Mouse (Mus musculus) spleen, adult 2 months (tissue): ENCODE measurements around the gene Mettl24.

Source experiments
- CTCF ChIP-seq: fragments of 200-500 bp; IDR thresholded peaks from 2 replicates; pipeline ENCODE4 v1.5.1; 2011; ENCODE audit warnings: mild to moderate bottlenecking, inconsistent platforms; ENCODE audit not compliant: insufficient read depth, insufficient read length, insufficient replicate concordance; ENCODE audit errors: extremely low read depth
- POLR2A ChIP-seq: fragments of 200-500 bp; IDR thresholded peaks from 2 replicates; pipeline ENCODE4 v1.6.1; 2011; ENCODE audit warnings: low read depth, low read length, inconsistent platforms

DNA sequence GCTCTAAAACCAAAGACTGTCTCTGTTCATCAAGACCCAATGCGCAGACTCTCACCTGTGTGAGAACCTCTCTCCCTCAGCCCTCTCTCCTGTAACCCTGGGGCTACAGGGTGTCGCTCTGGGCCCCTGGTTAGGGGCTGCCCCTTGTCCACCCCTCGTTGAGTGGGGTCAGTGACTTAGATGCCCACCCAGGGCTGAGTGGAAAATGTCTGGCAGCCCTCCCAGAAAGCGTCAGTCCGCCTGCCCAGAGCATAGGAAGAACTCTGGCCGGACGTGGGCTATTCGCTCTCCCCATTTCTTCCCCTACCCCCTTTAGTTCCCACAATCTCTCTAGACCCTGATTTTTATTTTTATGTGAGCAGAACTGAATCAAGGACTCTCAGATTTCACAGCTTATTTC lies 33.2 kb downstream of the Mettl24 start:
- TF ChIP-seq CTCF (no peak), POLR2A (no peak)
